Mouse (Mus musculus) right cerebral cortex, adult 2 months (tissue): ENCODE data around the gene Polr2j.
"Not testable (repeated sequence)": the region's sequence is repeated elsewhere in the genome, so short reads cannot be mapped to it uniquely, and the experiment has no call there.

Experiments
- DNase-seq, 2 experiments: peaks; one replicate each; pipeline ENCODE4 v3.0.0; 2021 to 2022; ENCODE audit warnings: low spot score in 2 of 2

Gene Polr2j

GRCm38 (mm10) chr5:136104511-136104910 is 11.9 kb upstream of the Polr2j start:
- DNase-seq, result no peak

GRCm38 (mm10) chr5:136108486-136108885 is 7.9 kb upstream of the Polr2j start:
- no peak for DNase-seq

GRCm38 (mm10) chr5:136109042-136109441 is 7.4 kb upstream of the Polr2j start:
- DNase-seq, result no peak

DNA sequence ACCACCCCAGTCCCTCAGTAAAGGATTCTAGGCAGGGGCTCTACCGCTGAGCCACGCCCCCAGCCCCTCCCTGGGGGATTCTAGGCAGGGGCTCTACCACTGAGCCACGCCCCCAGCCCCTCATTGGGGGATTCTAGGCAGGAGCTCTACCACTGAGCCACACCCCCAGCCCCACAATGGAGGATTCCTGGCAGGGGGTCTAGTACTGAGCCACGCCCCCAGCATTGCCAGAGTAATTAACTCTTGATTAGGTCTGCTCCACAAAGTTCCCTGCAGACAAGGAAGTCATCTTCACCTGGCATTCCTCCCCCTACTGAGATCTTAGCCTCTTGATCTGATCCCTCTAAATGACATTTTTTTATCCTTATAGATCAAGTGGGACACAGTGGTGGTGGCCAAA is 2.9 kb upstream of the Polr2j start:
- DNase-seq, result not testable (repeated sequence)

- no peak for DNase-seq
Measured at GRCm38 (mm10) chr5:136116784-136117112, 317 bp downstream of the Polr2j start.

DNA sequence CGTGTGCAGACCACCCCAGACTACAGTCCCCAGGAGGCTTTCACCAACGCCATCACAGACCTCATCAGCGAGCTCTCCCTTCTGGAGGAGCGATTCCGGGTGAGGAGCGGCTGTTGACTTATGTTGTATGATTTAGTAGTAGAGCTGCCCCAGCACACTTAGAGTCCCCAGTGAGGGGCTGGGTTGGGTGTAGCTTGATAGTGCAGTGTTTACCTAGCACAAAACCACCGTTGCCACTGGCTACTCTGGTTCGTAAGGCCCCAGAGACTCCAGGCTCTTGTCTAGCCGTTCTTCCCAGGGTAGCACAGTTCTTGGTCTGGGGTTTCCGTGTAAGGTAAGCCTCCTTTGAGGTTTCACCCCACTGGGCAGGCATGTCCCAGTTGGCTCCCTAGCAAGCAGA is 5.7 kb downstream of the Polr2j start:
- DNase-seq, result no peak

- peak; percentile 96 for DNase-seq
Measured at GRCm38 (mm10) chr5:136135571-136136291, 19.3 kb downstream of the Polr2j start, which contains the start of the genes Lrwd1 and Alkbh4. Lrwd1 (minus strand) TSS chr5:136136074. Alkbh4 (plus strand) TSS chr5:136136146.

- DNase-seq, result no peak
Measured at GRCm38 (mm10) chr5:136136292-136136990, 20.0 kb downstream of the Polr2j start.

DNA sequence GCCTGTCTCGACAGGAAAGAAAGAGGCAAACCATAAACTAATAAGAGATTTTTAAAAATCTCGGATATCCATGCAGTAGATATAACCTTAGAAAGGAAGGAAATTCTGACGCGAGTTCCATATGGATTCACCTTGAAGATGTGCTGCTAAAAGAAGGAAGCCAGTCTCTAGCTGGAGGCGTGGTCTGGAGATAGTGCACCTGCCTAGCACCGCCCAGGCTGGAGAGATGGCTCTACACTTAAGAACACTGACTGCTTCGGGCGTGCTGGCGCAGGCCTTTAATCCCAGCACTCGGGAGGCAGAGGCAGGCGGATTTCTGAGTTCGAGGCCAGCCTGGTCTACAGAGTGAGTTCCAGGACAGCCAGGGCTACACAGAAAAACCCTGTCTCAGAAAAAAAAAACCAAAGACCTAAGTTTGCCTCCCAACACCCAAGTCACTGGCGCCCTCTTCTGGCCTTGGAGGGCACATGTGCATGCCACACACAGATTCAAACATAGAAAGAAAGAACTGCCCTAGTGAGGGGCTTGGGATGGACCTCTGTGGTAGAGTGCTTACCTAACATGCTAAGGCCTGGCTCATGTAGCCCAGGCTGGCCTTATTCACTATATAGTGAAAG is 21.3 kb downstream of the Polr2j start:
- peak in 1 of 2 experiments; percentile 42 for DNase-seq

DNA sequence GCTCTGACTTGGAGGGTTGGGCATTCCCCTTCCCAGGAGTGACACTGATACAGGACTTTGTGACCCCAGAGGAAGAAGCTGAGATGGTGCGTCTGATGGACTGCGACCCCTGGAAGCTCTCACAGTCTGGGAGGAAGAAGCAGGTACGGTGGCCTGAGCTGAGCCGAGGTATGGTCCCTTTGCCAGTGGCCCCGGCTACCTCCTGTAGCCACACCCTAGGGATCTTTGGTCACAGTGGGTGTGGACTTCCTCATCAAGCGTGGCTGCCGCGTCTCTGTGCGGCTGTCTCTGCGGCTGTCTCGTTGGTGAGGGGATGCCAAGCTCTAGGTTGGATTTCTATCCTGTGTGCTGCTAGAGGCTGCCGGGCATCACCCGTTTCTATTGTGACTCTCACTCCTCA is 23.0 kb downstream of the Polr2j start:
- no peak for DNase-seq

GRCm38 (mm10) chr5:136140057-136140482 is 23.6 kb downstream of the Polr2j start:
- DNase-seq, result no peak

DNA sequence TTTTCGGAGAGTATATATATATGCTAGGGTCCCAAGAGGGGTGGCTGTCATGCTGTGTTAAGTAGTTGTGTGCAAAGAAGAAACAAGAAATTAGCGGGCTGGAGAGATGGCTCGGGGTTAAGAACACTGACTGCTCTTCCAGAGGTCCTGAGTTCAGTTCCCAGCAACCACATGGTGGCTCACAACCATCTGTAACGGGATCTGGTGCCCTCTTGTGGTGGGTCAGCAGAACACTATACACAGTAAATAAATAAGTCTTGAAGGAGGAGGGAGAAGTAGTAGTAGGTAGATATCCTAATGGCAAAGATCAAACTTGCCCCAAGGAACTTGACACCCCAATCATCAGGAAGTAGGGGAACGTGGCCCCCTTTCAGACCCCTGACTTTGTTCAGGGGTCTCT is 26.3 kb downstream of the Polr2j start:
- DNase-seq, result no peak

DNA sequence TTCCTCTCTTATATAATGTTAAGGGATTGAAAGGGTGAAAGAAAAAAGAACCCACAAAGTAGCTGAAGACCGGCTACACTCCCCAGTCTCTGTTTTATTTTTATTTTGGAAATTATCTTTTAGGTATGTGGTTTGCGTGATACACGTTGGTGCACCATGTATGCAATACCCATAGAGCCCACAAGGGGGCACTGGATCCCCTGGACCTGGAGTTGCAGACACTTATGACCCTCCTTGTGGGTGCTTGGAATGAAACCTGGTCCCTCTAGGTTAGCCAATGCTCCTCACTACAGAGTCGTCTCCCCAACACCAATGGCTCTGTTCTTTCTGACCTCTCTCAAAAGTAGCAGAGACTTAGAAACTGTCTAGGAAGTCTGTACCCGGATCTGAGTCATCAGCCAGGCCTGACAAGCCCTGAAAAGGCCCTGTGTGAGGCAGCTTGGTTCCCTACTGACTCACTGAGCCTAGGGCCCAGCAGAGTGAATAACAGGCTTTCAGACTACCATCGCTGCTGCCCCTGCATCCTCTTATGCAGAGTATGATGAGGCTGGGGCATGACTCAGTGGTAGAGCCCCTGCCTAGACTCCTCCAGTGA is 26.8 kb downstream of the Polr2j start:
- DNase-seq, result no peak

DNA sequence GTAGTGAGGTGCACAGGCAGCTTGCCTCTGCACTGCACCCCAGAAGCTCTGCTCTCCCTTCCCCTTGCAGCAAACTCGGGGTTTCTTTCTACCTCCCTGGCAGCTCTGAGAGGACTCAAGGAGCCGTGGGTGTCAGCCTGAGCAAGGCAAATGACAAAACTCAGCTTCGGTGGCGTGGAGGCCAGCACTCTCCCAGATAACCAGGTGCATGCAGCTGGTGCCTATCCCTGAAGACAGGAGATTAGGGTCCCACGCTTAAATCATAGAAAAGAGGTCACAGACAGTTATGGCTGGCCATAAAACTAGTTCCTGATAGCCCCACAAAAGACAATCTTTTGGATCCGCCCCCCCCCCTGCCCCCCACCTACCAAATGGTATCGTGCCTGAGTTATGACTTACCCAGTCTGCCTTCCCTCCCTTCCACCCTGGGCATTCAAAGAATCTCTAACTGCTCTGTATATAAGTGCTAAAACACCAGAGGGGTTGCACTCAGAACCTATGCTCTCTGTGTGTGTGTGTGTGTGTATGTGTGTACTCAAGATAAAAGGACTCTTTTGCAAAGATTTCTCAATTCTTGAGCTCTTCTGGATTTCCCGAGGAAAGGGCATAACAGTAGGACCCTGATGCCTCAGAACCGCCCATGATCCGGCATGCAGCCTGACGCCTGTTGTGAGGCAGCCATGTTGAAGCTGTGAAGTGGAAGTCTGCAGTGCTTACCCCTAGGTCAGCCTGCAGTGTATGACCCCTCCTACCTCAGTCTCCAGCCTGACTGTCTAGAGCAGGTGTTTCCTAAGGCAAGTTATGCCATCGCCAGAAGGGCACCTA is 28.4 kb downstream of the Polr2j start:
- DNase-seq, result no peak

DNA sequence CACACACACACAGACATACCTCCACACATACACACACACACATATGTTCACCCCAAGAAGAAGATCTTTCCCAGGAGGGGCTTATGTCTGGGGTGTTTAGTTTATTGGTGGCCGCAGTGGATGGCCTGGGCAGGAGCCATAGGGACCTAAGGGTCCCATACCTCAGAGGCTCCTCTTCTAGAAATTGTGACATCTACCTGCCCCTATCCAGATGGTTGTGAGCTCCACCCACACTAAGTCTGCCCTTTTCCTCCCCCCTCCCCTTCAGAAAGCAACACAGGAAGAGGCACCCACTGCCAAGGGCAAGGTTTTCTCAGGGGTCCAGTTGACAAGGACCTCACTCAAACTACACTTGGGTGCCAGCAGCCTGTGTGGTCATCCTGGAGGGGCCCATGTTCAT is 30.5 kb downstream of the Polr2j start:
- DNase-seq, result no peak

DNA sequence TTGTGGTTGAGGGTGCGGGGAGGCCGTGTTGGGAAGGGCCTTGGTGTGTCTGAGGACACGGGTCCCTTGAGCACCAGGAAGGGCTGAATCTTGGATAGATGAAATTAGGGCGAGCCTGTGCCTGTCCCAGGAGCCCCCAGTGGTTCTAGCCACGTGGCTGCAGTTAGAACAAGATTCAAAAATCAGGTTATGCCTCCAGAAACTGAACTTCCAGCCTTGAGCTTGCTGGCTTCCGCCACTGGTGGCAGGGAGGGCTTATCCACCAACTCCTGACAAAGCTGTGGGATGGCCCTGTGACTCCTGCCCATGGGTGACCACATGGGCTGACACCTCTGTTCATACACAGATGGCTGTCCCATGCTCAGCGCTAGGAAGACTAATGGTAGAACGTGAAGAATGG is 31.3 kb downstream of the Polr2j start:
- no peak for DNase-seq

- not testable (repeated sequence) for DNase-seq
Measured at GRCm38 (mm10) chr5:136149134-136149576, 32.7 kb downstream of the Polr2j start.

DNA sequence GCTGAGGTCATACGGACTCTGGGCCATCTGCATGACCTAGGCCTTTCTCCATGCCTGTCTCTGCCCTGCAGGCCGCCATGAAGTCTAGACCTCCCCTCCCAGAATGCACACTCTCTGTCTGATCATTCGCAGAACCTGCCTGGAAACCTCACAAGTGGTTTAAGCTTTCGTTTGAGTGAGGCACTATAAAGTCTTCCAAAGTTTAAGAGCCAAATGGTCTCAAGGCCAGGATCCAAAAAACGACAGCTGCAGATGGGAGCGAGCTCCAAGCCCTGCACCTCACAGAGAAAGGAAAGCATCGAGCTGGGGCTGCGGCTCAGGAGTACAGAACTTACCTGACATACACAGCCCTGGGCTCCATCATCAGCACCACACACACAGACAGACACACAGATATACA is 35.9 kb downstream of the Polr2j start:
- no peak for DNase-seq

DNA sequence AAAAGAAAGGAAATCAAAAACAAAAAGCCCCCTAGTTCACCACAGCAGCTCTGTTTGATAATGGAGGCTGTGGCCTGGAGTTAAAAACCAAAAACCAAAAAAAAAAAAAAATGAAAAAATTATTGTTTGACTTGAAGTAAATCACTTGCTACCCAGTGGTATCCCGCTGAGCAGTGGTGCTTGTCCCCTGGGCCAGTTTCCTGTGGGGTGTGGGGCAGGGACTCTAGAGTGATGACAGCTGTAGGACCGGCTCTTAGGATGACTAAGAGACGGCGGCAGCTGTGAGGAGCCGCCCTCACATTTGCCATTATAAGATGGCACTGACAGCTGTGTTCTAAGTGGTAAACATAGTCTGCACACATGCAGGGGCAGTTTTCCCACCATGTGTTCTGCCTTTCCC is 39.0 kb downstream of the Polr2j start:
- DNase-seq, result no peak

- DNase-seq, result not testable (repeated sequence)
Measured at GRCm38 (mm10) chr5:136160084-136160483, 43.7 kb downstream of the Polr2j start.

GRCm38 (mm10) chr5:136163807-136164474 is 47.5 kb downstream of the Polr2j start:
- DNase-seq, result no peak
